Mouse (Mus musculus) brain, embryonic 14.5 days (tissue): ENCODE results near the gene Pde6b.

Experiments used
- CTCF ChIP-seq: fragments of 200-500 bp; IDR thresholded peaks from 2 replicates; pipeline ENCODE4 v1.5.1; 2012; ENCODE audit warnings: inconsistent platforms, mild to moderate bottlenecking, moderate library complexity, borderline replicate concordance; ENCODE audit not compliant: insufficient read depth, insufficient read length; ENCODE audit errors: extremely low read depth
- POLR2A ChIP-seq: fragments of 200-500 bp; IDR thresholded peaks from 2 replicates; pipeline ENCODE4 v1.6.1; 2012; ENCODE audit warnings: mild to moderate bottlenecking, inconsistent platforms, borderline replicate concordance; ENCODE audit not compliant: poor library complexity, insufficient read depth, insufficient read length, severe bottlenecking; ENCODE audit errors: extremely low read depth

DNA sequence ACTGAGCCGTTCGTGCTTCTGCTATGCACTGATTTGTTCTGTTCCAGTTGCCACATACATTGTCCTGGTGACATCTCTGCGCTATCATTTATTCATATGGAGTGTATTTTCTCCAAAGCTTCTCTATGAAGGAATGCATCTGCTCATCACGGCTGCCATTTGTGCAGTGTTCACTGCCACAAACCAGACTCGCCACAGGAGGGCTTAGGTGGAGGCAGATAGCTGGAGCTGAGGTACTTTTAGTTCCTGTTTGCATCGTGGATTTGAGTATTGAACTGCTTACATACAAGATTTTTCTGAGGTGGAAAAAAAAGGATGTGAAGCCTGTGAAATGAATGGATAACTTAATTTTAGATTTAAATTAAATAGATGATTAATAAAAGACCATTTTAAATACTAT, 40.3 kb upstream of the Pde6b start:
- TF ChIP-seq CTCF (no peak), POLR2A (no peak)
